Mouse (Mus musculus) ES-E14 (cell line): ENCODE measurements around the gene Bzw2.

Experiments used
- CHD2 ChIP-seq: IDR thresholded peaks from 2 replicates; pipeline ENCODE4 v1.6.1; 2014; ENCODE audit warnings: mild to moderate bottlenecking, low read depth, low read length, inconsistent platforms
- HCFC1 ChIP-seq: IDR thresholded peaks from 2 replicates; pipeline ENCODE4 v1.6.1; 2012; ENCODE audit warnings: low read length, inconsistent platforms, borderline replicate concordance; ENCODE audit not compliant: insufficient read depth
- MAFK ChIP-seq: IDR thresholded peaks from 2 replicates; pipeline ENCODE4 v1.6.1; 2014; ENCODE audit warnings: mild to moderate bottlenecking, low read depth, low read length, inconsistent platforms; ENCODE audit not compliant: insufficient read depth
- ZC3H11A ChIP-seq: IDR thresholded peaks from 2 replicates; pipeline ENCODE4 v1.6.1; 2012; ENCODE audit warnings: low read depth, mild to moderate bottlenecking, inconsistent platforms, low read length, borderline replicate concordance
- ZNF384 ChIP-seq: IDR thresholded peaks from 2 replicates; pipeline ENCODE4 v1.6.1; 2012; ENCODE audit warnings: low read depth, low read length, inconsistent platforms

DNA sequence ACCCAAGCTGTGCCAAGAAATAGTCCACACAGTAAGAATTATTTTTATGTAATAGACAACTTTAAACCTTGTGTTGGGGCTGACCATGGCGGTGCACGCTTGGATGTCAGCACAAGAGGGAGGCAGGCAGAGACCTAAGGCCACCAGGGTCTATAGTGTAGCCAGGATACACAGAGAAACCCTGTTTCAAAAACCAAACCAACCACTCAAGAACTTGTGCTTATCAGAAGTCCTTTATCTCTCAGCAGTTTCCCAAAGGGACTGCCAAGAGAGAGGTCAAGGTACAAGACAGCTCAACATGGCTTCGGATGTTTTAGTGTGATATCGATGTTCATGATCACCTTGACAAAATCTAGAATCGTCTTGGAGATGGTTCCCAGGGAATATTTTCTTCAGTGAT is 24.3 kb downstream of the Bzw2 start:
- TF ChIP-seq HCFC1 (no peak), ZNF384 (no peak), ZC3H11A (no peak), MAFK (no peak), CHD2 (no peak)
